Mouse (Mus musculus): ENCODE results near the gene Ttc39a. TPM values are rescaled to one million over a fixed set of nuclear protein-coding genes. Genes with fewer than 3 reads are reported as not detected.

Ttc39a gene
- polyA plus RNA-seq, 1 experiment from 2014 or later = 3.2 TPM

Other genes with a start within 250 kb of the Ttc39a start
- gene Osbpl9, start 204.4 kb upstream of the Ttc39a start, polyA plus RNA-seq (2015; fragmentation: Nextera tagmentation; extraction: Ambion mirVana) = 72.0 and 77.5 TPM in 2 replicates
- gene Calr4, start 172.1 kb upstream of the Ttc39a start, polyA plus RNA-seq (2015; fragmentation: Nextera tagmentation; extraction: Ambion mirVana) = 1.8 and 2.2 TPM in 2 replicates
- 62.8 and 65.2 TPM in 2 replicates for gene Eps15, start 126.4 kb upstream of the Ttc39a start, polyA plus RNA-seq (2015; fragmentation: Nextera tagmentation; extraction: Ambion mirVana)
- gene Rnf11, start 78.1 kb downstream of the Ttc39a start, polyA plus RNA-seq (2015; fragmentation: Nextera tagmentation; extraction: Ambion mirVana) = 65.5 and 67.3 TPM in 2 replicates
- not detected in 2 replicates for gene 4930522H14Rik, start 124.7 kb downstream of the Ttc39a start, polyA plus RNA-seq (2015; fragmentation: Nextera tagmentation; extraction: Ambion mirVana)

All from hindbrain, embryonic 15.5 days (tissue).